Mouse (Mus musculus): ENCODE measurements around the gene Zbtb5.
A peak's percentile ranks its signal among the peaks of the same experiment; 100 is the strongest.
"Not testable (repeated sequence)": the region's sequence is repeated elsewhere in the genome, so short reads cannot be mapped to it uniquely, and the experiment has no call there.

The Zbtb5 gene

DNA sequence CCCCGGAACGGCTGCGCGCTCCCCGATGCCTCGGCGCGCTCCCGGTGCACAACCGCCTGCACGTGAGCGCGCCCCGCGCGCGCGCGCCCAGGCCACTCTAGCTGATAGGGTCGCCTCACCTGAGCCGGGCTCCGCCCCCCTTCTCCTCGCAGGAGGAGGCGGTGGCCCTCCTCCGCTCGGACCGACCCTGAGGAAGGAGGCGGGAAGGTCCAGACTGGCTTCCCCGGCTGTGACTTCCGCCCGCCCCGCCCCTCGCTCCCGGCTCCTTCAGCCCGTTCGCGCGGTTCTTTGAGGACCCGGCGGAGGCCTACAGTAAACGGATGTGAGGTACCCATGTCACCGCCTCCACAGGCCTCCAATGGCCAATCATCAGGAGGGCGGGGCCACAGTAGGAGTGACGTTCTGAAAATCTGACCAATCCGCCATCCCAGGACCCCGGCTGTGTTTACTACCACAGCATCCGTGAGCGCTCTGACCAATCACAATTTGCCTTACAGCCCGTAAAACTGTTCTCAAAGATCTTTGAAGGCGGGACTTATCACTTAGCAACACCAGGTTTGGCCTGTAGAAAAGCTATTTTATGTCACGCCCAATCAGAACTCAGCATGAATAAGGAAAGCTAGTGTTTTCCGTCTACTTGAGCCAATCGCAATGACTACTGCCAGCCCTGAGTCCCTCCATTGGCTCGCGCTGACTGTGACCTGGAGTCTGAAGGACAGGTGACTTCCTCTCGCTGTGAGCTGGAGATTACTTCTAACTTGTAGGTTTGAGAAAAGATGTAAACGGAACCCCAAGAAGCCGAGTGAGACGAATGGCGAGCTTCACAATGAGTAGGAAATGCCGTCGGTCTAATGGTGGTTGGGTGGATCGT lies at the start of gene Zbtb5:
TSS of gene Zbtb5 (minus strand) at position 308 of the 871 bp plus-strand sequence.
- DNase-seq (ENCODE audit: low spot score in 2 of 2) = peak; percentile 97 to 99

GRCm38 (mm10) chr4:45055451-45055850 lies 43.2 kb upstream of the Zbtb5 start:
- no peak for DNase-seq (ENCODE audit: low spot score in 2 of 2)

DNA sequence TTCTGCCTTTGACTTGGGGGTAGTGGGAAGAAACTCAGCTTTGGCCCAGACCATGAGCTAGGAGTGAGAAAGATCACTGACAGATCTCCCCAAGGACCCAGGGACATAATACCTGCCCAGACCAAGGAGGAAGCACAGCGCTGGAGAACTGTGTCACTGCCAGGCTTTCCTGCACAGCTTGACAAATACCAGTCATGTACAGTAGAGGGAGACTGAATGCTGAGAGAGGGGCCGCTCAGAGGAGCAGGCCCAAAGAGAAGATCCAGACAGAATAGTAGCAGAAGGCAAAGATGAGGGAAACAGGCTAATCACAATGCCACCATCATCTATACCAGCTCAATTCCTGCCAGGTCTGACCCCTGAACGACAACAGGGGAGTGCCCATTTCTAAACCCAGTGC lies 42.6 kb upstream of the Zbtb5 start:
- no peak for DNase-seq (ENCODE audit: low spot score in 2 of 2)

DNA sequence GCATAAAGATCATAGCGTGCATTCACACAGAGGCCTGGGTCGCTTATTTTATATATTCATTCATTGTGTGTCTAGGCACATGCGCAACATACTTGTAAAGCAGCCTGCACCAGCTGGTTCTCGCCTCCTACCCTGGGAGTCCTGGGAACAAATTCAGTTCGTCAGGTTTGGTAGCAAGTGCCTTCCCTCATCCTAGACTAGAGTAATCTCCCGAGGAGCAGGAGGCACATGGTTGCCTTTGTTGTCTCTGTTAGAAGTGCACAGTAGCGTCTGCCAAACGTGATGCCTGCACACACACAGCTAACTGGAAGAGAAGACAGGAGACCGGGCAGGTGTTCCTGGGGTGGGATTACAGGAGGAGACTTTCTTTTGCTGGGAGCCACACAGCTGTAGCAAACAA lies 35.7 kb upstream of the Zbtb5 start:
- no peak for DNase-seq (ENCODE audit: low spot score in 2 of 2)

DNA sequence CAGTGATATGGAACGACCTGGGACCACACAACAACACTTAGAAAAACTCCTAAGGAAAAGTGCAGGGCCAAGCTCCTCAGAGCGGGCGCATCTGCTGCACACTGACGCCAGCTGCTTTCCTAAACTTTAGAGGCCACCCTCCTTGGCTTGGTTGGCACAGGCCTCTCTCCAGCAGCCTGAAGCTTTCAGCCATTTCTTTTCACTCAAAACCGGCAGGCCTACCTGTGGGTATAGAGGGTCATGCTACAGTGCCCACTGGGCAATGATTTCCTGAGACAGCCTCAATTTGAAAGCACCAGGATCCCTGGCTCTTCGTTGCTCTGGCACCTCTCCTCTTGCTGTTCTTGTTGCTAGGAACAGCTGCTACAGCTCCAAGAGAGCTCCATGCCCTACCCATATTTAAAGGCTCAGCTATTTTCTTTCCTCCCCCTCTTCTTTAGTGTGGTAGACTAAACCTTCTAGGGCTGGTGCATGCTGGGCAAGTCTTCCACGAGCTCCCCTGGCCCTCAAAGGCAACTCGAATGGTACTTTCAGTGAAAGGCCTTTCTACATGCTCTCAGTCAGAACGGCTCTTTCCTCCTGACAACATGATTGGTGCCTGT lies 35.2 kb upstream of the Zbtb5 start:
- DNase-seq (ENCODE audit: low spot score in 2 of 2) = no peak

DNA sequence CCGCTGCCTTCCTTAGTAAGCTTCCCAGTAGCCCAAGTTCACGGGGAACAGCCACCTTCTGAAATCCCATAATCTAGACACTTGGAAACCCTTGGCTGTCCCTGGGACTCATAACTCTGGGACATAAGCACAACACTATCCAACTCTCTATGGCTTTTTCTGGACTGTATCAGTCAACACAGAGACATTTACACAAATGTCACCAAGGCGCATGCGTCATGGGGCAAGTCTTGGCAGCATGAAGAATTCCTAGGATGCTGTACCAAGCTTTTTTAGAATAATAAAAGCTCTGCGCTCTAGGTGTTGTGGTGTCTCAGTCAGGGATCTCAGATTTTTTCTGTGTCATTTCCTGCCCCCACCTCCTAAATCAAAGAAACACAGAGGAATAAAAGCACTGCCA lies 34.5 kb upstream of the Zbtb5 start:
- no peak for DNase-seq (ENCODE audit: low spot score in 2 of 2)

- no peak for DNase-seq (ENCODE audit: low spot score in 2 of 2)
Observed at GRCm38 (mm10) chr4:45040795-45041194, 28.6 kb upstream of the Zbtb5 start.

- DNase-seq (ENCODE audit: low spot score in 2 of 2) = not testable (repeated sequence)
Observed at GRCm38 (mm10) chr4:45039546-45039945, 27.3 kb upstream of the Zbtb5 start.

DNA sequence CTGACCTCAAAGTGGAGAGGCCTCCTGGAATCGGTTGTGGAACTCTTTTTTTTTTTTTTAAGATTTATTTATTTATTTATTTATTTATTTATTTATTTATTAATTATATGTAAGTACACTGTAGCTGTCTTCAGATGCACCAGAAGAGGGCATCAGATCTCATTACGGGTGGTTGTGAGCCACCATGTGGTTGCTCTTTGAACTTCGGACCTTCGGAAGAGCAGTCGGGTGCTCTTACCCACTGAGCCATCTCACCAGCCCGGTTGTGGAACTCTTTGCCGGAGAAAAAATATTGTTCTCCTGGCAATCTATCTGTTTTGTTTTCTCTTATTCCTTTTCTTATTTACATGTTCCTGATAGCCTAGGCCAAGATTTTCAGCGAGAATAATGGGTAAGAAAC lies 26.7 kb upstream of the Zbtb5 start:
- DNase-seq (ENCODE audit: low spot score in 2 of 2) = not testable (repeated sequence)

DNA sequence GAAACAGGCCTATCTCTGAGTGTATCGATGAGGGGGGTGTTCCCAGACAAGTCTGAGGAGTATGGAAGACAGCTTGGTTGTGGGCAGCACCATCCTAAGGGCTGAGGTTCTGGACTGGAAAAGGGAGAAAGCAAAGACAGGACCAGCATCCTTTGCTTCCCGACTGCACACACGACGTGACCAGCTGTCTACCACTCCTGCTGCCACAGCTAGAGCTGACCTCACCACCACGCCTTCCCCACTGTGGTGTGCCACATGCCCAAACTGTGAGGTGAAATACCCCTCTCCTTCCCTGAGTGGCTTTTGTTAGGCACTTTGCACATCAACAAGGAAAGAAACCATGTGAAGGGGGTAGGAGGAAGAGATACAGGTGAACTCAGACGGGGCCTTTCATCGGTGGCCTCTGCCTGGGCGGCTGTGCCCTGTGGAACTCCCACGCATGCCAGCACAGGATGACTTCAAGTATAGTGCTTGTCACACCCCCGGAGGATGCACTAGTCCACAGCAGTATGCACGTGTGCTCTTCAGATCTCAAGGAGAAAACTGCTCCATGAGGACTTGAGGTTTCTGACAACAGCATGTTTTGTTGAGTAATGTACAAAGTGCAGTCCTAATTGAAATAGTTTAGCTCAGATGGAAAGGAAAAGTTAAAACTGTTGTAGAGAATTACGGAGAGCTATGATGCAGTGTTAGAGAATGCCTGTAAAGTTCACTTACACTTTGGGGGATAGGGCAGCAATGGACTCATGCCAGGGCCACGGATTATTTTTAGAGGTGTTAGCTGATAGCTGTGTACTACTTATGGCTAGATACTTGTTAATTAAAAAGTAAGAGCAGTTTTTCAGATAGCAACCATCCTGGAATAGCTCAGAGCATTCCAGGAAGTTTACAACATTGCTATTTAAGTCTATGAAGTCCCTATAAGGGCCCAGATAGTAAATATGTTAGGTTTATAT lies 25.5 kb upstream of the Zbtb5 start:
- no peak for DNase-seq (ENCODE audit: low spot score in 2 of 2)

DNA sequence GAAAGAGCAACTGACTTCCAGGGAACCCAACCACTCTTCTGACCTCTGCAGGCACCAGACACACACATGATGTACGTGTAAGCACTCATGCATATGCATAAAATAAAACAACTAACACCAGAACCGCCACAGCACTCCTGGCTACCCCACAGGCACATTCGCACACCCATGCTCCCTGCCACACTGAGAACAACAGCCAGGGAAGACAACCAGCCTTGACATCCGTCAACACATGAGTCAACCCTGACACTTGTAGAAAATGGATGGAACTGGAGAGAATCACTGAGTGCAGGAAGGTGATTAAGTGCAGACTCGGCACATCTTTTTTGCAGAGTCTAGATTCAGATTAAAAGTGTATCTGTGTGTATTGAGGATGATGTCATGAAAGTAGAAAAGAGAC lies 24.4 kb upstream of the Zbtb5 start:
- no peak for DNase-seq (ENCODE audit: low spot score in 2 of 2)

DNA sequence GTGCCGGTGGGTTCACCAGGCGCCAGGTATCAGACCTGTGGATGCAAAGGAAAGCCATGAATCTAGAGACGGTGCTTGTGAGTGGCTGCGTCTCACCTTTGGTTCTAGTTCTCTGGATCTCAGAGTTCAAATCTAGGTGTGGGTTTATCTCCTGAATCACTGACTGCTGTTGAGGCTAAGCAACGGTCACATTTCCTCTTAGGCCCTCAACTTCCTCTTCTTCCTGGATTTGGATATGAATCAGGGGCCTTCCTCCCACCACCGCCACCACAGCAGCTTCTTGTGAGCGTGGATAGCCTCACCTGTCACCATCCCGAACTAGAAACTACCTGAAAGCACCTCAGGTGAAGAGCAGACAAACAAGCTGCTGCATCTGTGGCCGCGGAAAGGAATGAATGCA lies 23.8 kb upstream of the Zbtb5 start:
- no peak for DNase-seq (ENCODE audit: low spot score in 2 of 2)

- no peak for DNase-seq (ENCODE audit: low spot score in 2 of 2)
Observed at GRCm38 (mm10) chr4:45034693-45035628, 22.7 kb upstream of the Zbtb5 start.

- DNase-seq (ENCODE audit: low spot score in 2 of 2) = no peak
Observed at GRCm38 (mm10) chr4:45032586-45032985, 20.4 kb upstream of the Zbtb5 start.

DNA sequence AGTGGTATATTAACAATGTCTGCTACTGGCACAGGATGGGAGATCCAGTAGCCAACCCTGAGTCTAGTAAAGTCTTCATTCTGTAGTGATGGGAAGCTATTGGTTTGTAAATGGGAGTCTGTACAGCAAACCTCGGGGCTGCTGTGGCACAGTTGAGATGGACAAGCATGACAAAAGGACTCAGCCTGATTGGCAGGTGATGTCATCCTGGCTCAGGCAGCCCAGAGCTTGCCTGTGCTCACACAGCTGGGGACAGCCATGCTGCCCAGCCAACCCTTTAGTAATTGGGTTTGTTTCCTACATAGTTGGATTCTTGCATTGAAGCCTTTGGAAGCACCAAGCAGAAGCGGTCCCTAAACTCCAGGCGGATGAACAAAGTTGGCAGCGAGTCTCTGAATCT lies 14.2 kb upstream of the Zbtb5 start:
- DNase-seq (ENCODE audit: low spot score in 2 of 2) = no peak

GRCm38 (mm10) chr4:45019009-45019408 lies 6.8 kb upstream of the Zbtb5 start:
- DNase-seq (ENCODE audit: low spot score in 2 of 2) = no peak

DNA sequence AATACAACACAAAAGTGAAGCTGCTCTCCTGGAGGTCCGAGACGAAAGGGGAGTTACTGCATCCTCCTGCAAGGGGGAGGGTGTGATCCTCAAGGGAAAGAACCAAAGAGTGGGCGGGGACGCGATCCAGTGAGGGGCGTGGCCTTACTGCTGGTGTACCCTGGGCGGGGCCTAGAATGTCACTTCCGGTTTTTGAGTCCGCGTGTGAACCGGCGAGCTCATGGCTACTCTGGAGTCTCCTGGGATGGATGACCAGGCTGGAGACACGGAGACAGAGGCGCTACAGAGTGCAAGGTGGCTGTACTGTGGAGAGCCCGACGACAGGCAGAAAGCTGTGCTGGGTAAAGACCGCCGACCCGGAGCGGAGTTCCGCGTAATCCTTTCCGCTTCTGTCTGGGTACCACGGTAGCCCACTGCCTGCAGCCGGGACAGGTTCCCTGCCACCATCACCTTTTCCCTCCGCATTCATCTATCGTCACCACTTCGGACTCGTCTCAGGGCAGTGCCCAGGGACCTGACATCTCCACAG lies 6.3 kb upstream of the Zbtb5 start, which contains the start of gene Polr1e:
TSS of gene Polr1e (plus strand) at position 132 of the 529 bp plus-strand sequence.
- peak; percentile 94 to 96 for DNase-seq (ENCODE audit: low spot score in 2 of 2)

DNA sequence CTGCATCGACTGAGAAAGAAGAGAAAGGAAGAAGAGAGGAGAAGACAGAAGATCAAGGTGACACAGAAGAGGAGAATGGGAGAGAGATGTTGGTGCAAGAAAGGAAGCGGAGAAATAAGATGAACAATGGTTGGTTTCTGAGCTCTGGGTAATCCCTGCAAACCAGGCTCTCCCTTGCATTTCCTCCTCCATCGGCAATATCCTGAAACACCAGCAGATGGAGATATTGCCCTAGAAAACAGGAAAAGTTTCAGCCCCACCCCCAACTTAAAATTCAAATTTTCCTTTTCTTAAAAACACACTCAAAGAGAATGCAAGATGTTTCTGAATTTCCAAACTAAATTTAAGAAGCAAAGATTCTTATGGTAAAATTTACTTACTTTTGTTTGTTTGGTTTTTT lies 3.4 kb upstream of the Zbtb5 start:
- peak; percentile 50 to 70 for DNase-seq (ENCODE audit: low spot score in 2 of 2)

GRCm38 (mm10) chr4:45013537-45013936 lies 1.3 kb upstream of the Zbtb5 start:
- DNase-seq (ENCODE audit: low spot score in 2 of 2) = no peak

DNA sequence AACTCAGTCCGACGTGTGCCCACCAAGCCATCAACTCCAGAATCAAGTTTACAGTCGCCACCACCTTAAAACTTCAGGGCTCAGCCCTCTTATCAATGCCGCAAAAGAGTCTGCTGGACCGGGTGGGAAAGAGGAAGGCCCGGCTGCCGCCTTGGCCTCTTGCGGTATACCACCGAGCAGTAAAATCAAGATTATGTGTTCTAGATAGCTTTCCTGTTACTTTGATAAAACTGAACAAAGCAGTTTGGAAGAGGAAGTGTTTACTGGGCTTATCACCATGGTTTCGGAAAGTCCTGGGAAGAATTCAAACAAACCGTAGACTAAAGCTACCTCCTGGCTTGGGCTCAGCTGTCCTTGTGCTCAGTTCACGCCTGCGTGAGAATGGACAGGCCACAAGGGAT lies 819 bp upstream of the Zbtb5 start:
- DNase-seq (ENCODE audit: low spot score in 2 of 2) = no peak
